In the genomic region with DNA sequence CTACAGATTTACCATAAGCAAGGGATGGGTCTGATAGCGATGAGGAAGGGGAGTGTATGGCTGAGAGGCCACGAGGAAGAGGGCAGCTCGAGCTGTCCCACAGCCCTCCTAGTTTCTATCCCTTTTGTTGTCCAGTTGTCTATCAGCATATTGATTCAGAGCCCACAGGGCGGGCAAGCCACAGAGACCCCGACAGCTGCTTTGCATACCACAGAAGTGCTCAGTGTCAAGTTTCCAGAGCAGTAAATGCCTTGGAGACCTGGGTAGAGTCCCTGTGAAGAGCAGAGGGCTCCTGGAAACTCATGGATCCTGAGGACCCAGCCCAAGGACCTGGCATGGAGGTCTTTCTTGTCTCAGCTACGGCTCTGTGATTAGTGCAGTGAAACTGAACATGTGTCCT, we compare ENCODE assay signal across 20 mouse cellular contexts.
"Had no signal": no experiment of that assay in that cellular context is flagged by ENCODE, and none has a peak within 500 bp of the region (broad histone marks: within the 10 kb centered on the region; RNA-seq: fewer than 3 reads in every experiment).

No protein-coding gene starts in this region.

- H3K9me3 ChIP-seq: limb, embryonic 15.5 days; liver, embryonic 15.5 days; lung, embryonic 15.5 days; megakaryocyte, embryonic 14.5 days; midbrain, embryonic 10.5 days; midbrain, embryonic 13.5 days; neural tube, embryonic 12.5 days; stomach, embryonic 15.5 days had no signal

- ATAC-seq: intestine, embryonic 16.5 days; midbrain, embryonic 13.5 days; midbrain, embryonic 16.5 days had no signal

- H3K27me3 ChIP-seq: limb, embryonic 15.5 days; liver, embryonic 15.5 days; lung, embryonic 15.5 days; megakaryocyte, embryonic 14.5 days; midbrain, embryonic 13.5 days; neural tube, embryonic 12.5 days; stomach, embryonic 15.5 days had no signal

- H3K4me3 ChIP-seq: limb, embryonic 15.5 days; liver, embryonic 15.5 days; lung, embryonic 15.5 days; midbrain, embryonic 10.5 days; midbrain, embryonic 13.5 days; neural tube, embryonic 12.5 days; stomach, embryonic 15.5 days had no signal

- H3K4me1 ChIP-seq: limb, embryonic 15.5 days; lung, embryonic 15.5 days; midbrain, embryonic 10.5 days; midbrain, embryonic 13.5 days; neural tube, embryonic 12.5 days; stomach, embryonic 15.5 days had no signal

- H3K9ac ChIP-seq: limb, embryonic 15.5 days; liver, embryonic 15.5 days; lung, embryonic 15.5 days; midbrain, embryonic 13.5 days; neural tube, embryonic 12.5 days; stomach, embryonic 15.5 days had no signal

- H3K4me2 ChIP-seq: limb, embryonic 15.5 days; liver, embryonic 11.5 days; liver, embryonic 15.5 days; lung, embryonic 15.5 days; midbrain, embryonic 13.5 days; neural tube, embryonic 12.5 days; stomach, embryonic 15.5 days had no signal

- DNase-seq: kidney, adult 18-20 months; kidney, adult 9 months; kidney, postnatal 14 days; kidney, postnatal 4 days; lung, adult 18-20 months; lung, postnatal 10 days; lung, postnatal 36 days; right cerebral cortex, postnatal 4 days; thymus, postnatal 25 days had no signal

- H3K27ac ChIP-seq: limb, embryonic 15.5 days; liver, embryonic 15.5 days; lung, embryonic 15.5 days; midbrain, embryonic 10.5 days; midbrain, embryonic 13.5 days; neural tube, embryonic 12.5 days; stomach, embryonic 15.5 days had no signal
